Mouse (Mus musculus) spleen, postnatal 4 days (tissue): Measurements from ENCODE around the gene Atg7.

Source experiments
- DNase-seq, 2 experiments: peaks; one replicate each; pipeline ENCODE4 v3.0.0; 2022; ENCODE audit warnings: low spot score in 2 of 2

Gene Atg7

DNA sequence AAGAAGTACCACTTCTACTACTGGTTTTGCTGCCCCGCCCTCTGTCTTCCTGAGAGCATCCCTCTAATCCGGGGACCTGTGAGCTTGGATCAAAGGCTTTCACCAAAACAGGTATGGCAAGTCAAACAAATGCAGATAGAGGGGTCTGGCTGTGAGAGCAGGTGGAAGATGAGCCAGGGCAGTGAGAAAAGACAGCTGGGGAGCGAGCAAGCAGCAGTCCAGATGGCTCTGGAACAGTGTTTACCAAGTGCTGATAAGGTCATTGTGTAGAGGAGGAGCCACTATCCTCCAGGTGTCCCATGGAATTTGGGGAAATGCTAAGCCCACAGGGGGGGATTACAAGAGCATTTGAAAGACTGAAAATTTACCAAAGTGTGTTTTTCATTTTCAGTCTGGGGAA, 41.5 kb downstream of the Atg7 start:
- no peak for DNase-seq

DNA sequence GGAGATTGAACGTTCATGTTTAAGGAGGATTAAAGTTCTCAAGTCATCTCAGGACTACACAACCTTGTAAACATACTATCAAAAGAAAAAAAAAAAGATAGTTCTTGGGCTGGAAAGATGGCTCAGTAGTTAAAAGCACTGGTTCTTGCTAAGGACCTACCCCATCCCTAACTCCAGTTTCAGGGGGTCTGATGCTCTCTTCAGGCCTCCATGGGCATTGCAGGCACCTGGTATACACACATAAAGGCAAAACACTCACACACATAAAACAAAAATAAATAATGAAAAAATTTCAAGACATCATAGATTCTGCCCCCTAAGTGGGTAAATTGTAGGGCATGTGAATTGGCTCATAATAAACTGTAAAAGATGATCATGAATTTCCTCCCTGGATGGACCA, 42.5 kb downstream of the Atg7 start:
- DNase-seq = no peak

DNA sequence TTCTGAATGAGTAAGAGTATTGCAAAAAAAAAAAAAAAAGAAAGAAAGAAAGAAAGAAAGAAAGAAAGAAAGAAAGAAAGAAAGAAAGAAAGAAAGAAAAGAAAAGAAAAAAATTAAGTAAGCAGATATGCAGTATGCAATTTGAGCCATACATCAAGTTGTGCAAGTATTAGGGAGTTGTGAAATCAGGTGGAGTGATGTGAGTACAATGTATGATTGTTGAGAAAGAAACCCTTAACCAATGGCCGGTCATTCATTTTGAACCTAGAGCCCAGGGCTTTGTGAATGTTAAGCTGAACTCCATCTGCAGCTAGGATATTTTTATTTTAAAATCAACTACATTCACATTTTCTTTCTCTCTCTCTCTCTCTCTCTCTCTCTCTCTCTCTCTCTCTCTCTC, 44.1 kb downstream of the Atg7 start:
- DNase-seq = no peak

DNA sequence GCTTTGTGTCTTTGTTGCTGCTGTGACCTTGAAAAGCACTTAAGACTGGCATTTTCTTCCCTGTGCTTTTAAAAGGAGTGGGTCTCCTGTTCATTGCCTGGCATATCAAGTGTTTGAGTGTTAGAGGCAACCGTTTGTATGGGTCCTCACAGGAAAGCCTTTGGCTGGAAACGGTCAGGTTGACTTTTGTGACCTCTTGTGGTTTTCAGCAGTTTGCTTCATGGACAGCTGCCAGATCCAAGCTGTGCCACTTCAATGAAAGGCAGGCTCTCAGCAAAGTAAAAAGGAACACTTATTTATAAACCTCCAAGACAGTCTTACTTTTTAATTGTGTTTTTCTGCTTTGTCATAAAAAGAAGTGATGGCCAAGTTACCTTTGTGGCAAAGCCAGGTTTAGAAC, 47.8 kb downstream of the Atg7 start:
- DNase-seq = no peak

DNA sequence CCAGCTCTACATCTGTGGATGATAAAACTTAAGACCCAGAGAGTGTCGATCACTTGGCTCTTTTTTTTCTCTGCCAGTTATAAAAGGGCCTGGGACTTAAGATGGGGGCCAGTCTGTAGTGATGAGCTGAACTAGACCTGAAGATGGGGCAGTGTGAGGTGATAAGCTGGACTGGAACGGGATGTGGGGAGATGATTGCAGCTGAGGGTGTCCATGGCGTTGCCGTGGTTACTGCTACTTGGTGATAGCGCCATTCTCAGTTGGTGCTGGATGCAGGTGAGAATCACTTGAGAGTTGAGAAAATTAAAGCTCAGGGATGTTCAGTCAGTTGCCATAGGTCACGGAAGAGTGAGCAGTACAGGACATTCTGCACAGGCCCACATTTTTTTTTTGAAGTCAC, 48.6 kb downstream of the Atg7 start:
- no peak for DNase-seq

DNA sequence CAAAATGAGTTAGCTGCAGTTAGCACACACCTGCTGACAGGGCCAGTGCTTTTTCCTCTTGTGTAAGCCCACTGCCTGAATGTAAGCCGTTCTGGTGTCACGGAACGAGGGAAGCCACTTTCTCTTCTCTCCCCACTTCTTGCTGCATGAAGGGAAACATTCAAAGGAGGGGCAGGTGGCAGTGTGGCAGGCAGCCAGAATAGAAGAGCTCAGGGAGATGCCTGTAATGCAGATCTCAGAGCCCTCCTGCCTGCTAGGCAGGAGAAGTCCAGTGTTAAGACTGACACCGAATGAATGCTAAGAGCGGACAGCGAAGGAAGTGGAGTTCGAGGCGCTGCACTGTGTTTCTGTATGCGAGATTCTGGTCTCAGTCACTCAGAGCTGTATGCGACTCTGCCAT, 49.8 kb downstream of the Atg7 start:
- DNase-seq = no peak

DNA sequence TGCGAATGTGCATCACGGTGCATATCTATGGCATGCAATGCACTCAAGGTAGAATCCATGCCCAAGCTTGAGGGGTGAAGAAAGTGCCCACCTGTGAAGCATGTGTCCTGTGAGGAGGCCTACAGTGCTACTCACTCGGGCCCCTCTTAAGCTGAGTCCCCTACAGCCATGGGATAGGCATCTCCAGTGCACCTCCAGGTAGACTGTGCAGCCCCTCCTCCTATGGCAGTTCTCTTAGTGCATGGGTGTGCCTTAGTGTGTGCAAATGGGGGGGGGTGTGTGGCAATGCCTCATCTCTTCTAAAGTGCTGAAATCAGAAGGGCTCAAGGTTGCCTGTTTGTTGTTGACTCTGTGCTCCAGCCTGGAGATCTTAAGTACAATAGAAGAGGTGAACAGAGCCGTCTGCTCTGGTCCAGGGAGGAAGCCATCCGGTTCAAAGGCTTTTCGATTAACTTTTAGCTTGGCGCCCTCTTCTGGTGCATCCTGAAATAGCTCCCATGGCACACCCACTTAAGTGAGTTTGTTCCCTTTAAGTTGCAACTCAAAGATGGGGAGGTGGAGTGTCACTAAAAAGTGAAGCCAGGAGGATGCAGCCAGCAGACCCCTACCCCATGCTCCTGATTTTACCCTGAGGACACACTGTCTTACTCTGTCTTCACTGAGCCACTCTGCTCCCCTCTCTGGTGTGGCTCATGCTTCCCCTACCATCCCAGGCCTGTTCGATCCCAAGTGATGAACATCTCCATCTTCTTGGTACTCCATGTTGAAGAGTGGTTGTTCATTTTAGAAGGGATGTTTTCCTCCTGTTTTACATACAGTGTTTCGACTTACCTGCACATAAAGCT, 55.0 kb downstream of the Atg7 start:
- DNase-seq = peak; percentile 67 to 87

DNA sequence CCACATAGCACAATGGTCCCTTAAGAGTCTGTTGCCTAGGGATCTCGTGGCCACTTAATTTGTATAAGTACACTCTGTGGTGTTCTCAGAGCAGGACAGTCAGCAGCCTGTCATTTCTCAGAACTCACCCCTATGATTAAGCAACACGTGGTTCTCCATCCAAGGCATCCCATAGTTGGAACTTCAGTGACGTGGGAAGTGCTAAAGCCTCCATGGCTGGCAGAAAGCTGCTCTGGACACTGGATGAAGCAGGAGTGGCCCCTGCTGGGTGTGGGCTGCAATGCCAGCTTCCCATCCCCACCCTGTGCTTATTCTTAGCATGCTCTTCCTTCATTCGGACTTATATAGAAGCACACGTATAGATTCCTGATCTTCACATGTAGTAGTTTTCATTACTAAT, 55.7 kb downstream of the Atg7 start:
- no peak for DNase-seq

DNA sequence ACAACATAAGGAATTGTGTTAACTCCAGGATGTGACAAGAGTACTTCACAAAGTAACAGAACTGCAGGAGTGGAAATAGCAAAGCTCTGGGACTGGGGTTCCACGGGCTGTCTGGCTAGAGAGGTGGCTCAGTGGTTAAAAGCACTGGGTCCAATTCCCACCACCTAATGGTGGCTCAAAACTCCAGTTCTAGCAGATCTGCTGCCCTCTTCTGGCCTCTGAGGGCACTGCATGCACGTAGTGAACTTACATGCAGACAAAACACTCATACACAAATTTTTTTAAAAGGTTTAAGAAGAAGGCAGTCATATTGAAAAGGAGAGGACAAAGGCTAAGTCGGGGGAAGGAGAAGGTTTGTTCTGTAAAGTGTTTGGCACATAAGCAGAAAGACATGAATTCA, 57.8 kb downstream of the Atg7 start:
- peak; percentile 28 to 68 for DNase-seq

DNA sequence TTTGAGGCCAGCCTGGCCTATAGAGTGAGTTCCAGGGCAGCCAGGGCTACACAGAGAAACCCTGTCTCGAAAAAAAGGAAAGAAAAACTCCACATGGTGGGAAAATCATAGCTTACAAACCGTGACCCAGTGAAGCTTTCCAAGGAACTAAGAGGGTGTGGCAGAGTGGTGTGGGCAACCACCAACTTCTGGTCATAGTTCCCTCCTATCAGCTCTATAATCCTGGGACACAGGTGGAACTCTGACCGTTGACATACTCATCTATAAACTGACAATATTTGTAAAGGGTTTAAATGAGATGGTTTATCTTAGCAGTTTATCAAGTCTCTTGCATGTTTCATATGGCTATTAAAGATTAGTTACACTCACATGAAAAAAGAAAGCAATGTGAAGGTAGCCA, 64.1 kb downstream of the Atg7 start:
- no peak for DNase-seq

DNA sequence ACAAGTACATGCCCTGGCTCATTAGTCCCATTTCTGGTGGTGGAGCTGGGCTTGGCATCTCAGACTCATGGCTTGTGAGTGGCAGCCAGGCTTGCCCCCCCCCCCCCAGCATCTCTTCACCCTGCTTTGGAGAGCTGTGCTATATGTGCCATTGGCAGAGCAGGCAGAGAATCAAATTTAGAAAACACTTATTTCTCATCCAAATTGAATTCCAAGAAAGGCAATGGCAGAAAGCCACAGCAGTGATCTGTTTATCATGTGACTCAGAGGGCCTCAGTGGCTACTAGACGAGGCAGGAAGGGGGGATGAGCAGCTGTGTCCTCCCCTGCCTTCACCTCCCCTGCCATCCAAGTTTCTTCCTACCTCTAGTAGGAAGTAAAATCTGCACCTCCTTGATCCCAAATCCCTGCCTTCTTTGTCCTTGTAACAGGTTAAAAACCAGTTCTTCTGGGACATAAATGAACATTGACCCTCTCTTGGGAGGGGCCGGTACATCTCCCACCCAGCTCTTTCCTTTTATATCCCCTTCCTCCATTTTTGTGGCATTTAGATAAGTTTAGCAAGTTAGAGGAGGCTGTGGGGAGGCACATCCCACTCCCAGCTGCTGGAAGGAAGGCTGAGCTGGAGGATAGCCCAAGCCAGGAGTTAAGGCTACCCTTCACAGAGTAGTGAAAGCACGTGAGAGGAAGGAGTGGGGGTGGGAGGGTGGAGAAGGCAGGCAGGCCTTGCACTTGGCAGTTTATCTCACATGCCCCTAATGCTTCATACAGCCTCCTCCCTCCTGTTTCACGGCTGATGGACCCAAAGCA, 69.5 kb downstream of the Atg7 start:
- no peak for DNase-seq

DNA sequence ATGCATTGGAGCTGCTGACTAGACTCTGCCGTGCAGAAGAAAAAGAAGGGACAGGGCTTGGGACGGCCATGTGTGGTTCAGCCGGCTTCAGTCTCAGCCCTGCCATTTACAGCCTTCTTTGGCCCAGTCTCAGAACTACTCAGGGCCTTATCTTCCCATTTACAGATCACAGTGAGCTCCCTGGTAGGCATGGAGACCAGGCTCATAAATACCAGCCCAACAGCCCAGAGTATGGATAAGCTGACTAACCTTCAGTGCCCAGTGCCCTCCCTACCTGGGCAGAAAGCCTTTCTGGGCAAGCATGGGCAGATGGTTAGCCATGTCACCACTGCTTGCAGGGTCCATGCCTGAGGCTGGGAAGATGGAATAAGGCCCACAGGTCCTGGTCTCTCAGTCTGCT, 70.6 kb downstream of the Atg7 start:
- DNase-seq = no peak

DNA sequence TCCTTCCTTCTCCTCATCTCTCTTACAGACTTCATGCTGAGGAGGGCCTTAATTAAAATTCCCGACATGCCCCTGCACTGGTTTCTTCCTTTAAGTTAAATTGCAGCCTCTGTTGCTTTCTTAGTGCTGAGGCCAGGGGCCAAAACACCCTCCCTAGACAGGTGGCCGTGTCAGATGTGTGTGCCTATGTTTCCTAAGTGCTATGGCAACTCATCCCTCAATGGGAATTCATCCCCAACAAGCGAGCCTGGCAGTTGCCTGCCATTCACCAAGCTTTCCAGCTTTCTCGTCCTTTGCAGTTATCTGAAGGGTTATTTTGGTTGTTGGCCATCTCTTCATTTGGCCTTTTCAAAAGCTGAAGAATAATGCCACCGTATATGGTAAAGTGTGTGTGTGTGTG, 71.8 kb downstream of the Atg7 start:
- DNase-seq = no peak

DNA sequence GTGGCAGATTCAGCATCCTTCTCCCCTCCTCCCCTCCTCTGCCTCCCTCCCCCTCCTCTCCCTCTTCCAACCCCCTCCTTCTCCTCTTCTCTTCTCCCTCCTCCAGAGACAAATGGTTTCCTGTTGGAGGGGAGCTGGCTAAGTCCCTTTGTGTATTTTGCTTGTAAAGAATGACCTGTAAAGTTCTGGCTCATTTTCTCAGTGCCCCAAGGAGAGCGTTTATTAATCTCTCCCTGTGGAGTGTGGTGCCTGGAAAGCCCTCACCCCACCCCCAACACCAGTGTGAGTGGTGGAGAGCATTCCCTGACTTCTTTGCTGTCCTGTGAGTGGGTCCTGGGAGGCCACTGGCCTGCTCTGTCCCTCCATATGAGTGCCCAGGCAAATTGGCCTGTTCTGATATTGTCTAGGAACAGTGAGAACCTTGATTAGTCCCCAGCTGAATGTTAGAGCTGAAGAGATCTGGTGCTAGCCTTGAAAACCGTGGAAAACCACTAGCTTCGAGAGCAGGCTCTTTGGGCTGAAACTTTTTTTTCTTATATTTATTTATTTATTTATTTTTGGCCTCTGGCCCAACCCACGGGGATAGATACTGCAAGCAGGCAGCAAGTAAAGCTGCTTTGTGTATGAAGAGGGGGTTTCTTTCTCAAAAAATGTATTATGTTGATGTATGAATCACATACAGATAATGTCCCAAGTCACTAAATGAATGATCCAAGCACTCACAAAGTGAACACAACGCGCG, 72.6 kb downstream of the Atg7 start:
- DNase-seq = no peak

DNA sequence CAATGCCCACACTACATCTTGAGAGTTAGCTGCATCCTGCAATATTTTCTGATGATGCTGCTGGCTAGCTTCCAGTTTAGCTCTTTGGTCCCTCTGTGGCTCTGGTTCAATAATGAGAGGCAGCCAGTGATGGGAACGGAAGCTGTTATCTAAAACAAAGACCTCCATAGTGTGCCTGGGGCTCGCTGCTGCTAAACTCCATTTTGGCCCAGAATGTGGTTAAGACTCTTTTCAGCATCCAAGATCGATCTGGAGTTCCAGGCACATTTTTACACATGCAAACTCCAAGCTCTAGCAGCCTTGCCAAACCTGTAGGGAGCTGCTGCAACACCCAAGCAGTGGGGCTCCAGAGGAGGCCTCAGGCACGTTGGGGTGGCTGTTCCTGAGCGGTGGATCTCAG, 76.2 kb downstream of the Atg7 start:
- no peak for DNase-seq

DNA sequence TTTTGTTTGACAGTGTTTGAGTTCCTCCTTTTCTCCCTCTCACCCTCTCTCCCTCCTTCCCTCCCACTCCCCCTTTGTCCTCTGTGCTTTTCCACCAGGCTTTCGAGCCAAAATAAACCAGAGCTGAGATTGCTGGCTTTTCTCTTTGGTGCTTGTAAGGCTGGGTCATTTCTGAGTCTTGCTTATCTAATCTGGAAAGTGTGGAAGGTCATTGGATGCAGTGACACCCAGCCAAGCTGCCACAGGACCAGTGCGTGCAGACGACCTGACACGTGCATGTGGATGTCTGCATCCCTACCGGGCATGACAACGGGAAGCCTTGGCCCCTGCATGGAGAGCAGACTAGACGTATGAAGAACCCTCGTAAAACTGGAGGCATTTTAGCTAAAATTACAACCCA, 76.8 kb downstream of the Atg7 start:
- no peak for DNase-seq

DNA sequence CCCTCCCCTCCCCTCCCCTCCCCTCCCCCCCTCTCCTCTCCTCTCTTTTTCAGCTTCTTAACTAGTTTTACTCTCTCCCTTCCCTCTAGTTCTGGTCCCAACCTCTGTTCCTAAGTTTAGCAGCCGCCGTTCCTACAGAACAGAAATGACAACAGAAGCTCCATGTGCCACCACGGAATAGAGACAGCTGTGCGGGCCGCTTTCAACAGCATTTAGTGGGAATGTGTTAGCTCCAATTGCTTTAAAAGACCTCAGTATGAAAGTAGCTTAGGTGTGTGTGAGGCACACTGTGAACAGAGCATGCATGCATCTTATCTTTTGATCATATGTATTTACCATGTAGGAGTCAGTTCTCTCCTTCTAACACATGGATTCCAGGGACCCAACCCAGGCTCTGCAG, 79.1 kb downstream of the Atg7 start:
- DNase-seq = no peak

DNA sequence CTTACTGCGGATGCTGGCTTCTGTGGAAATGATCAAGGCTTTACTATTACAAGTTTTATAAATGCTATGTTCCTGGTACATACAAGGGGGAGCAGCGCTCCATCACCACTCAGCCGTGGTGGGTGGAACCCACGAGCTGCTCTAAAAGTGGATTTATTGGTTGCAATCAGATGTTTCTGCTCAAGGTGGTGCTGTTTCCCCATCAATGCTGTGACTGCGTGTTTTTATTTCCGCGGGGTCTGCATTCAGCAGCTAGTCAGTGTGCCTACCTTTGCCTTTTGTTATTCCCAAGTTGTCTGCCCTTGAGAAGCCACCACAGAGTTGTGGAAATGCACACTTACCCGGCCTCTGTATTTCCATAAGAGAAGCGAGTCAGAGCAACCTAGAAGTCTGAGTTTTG, 81.0 kb downstream of the Atg7 start:
- DNase-seq = no peak

DNA sequence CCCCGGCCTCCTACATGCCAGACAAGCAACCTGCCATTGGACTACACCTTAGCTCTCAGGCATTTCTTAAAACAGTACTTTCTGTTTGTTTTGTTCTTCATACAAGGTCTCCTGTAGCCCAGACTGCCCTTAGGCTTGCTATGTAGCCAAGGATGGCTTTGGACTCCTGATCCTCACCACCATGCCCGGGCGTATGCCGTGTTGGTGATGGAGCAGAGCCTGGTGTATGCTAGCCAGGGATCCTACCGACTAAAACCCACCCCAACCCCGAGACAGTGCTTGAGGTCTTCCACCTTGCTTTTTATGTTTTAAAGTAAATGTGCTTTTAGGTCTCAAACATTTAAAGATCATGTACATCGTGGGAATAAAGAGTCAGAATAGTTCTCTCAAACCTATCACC, 81.5 kb downstream of the Atg7 start:
- DNase-seq = no peak

DNA sequence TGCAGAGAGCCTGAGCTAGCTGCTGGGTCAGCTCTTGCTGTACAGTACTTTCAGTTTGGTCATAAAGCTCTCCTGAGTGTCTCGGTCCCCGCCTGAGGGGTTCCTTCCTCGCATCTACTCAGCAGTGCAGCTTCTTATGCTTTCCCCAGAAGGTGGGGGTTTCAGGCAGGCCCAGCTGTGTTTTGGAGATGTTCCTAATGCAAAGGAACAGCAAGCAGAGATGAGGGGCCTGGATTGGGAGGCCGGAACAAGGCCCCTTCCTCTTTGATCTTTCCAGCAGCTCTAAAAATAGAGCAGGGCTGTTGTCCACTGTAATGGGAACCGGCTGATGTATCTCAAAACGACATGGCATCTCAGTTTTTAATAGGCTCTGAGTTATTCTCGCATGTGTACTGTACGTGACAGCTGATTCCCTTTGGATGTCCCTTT, 82.3 kb downstream of the Atg7 start:
- no peak for DNase-seq

DNA sequence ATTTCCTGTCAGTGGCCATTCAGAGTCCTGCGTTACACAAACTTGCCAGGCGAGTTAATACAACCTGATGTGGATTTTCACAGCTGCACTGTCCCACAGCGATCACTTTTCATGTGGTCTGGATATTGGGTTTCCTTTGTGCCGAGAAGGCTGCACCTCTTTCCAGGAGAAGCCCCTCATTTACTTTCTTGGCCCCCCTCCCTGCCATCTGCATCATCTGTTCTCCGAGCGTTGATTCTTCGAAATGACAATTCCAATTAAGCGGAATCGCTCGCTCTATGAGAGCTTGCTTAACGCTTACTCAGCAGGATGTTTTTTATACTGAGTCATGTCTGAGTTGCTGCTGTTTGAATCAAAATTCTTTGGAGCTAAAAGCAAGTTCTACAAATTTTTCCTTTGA, 83.8 kb downstream of the Atg7 start:
- no peak for DNase-seq

DNA sequence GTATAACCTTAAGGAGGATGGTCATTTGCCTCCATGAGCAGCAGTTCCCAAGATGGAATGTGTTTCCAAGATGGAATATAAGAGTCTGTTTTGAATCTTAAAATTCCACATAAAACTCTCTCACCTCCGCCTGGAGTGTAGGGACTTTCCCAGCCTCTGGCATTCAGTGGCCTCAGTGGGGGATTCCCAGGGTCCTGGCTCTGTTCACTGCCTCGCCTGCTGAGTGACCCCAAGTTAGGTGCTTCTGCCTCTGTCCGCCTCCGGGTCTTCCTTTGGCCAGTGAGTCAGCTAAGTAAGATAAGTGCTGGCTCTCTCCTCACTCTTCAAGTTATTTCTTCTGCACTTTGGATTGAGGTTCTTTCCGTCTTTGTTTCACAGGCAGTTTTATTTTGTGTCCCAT, 90.3 kb downstream of the Atg7 start:
- no peak for DNase-seq

DNA sequence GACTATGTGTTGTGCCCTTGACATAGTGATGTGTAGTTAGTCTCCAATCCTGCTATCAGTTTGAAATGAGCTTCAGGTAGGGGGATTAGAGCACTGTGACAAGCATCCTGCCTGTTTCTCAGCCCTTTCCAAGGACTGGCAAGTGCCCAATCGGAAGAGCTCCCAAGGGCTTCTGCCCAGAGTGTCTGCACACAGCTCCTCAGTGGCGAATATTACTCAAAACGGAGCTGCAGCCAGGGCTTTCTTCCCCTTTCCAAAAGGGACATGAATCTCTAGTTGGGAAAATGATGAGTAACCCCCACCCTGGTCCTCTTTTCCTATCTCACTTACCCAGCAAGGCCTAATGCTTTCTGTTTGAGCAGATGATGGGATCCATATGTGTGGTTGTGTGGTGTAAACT, 90.8 kb downstream of the Atg7 start:
- no peak for DNase-seq
